Mouse (Mus musculus) spleen, postnatal 10 days (tissue): ENCODE measurements around the gene Drd2.

ENCODE experiments used
- DNase-seq, 2 experiments: peaks; one replicate each; pipeline ENCODE4 v3.0.0; 2021 to 2022; ENCODE audit warnings: low spot score in 2 of 2

Gene Drd2

GRCm38 (mm10) chr9:49452396-49452795, 112.0 kb downstream of the Drd2 start:
- no peak for DNase-seq

- no peak for DNase-seq
Measured at GRCm38 (mm10) chr9:49456136-49456535, 115.7 kb downstream of the Drd2 start.
